Mouse (Mus musculus): ENCODE data around the gene Fnbp1. TPM values are rescaled to one million over a fixed set of nuclear protein-coding genes. Genes with fewer than 3 reads are reported as not detected.
A peak's percentile ranks its signal among the peaks of the same experiment; 100 is the strongest.

The Fnbp1 gene
- polyA plus RNA-seq, 1 experiment from 2014 or later, result 34.6 TPM

- Histone ChIP-seq H3K4me2 (ENCODE audit: low read depth, low read length) (no peak overlapping the region), H3K9me3 (replicated peaks; ENCODE audit: control insufficient read depth, low read length) (no peaks in the 10 kb centered on the region), H3K9ac (ENCODE audit: low read length) (no peak overlapping the region), H3K27me3 (ENCODE audit: control insufficient read depth, insufficient read depth, low read length) (no peaks in the 10 kb centered on the region), H3K4me1 (ENCODE audit: control insufficient read depth, insufficient read depth, low read length) (peaks cover 24% of the 10 kb centered on the region), H3K27ac (ENCODE audit: low read length) (no peak overlapping the region), H3K4me3 (replicated peaks; ENCODE audit: low read length) (no peak overlapping the region), H3K36me3 (ENCODE audit: control insufficient read depth, insufficient read depth, low read length) (no peaks in the 10 kb centered on the region)
- WGBS, result 81% methylated on average over 10 of the region's 10 CpGs
- no peak for ATAC-seq (ENCODE audit: insufficient read depth, low FRiP score)
These were observed 18.5 kb upstream of the Fnbp1 start for GRCm38 (mm10) chr2:31160147-31160920.

DNA sequence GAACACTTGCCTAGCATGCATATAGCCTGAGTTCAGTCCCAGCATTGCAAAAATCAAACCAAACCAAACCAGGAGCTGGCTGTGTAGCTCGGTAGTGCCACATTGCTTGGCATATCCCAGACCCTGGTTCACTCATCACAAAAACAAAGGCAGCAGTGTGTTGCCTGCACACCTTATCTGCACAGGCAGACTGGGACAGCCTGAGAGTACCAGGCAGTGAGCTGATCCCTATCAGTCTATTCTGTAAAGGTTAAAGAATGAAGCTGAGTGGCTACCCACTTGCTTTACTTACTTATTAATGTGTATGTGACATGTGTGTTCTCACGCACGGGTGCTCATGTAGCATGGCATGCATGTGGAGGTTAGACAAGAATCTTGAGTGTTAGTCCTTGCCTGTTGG is 15.0 kb upstream of the Fnbp1 start:
- Histone ChIP-seq H3K27ac (ENCODE audit: low read length) (no peak overlapping the region), H3K27me3 (ENCODE audit: control insufficient read depth, insufficient read depth, low read length) (no peaks in the 10 kb centered on the region), H3K9me3 (replicated peaks; ENCODE audit: control insufficient read depth, low read length) (no peaks in the 10 kb centered on the region), H3K4me2 (ENCODE audit: low read depth, low read length) (no peak overlapping the region), H3K4me3 (replicated peaks; ENCODE audit: low read length) (no peak overlapping the region), H3K36me3 (ENCODE audit: control insufficient read depth, insufficient read depth, low read length) (no peaks in the 10 kb centered on the region), H3K9ac (ENCODE audit: low read length) (no peak overlapping the region), H3K4me1 (ENCODE audit: control insufficient read depth, insufficient read depth, low read length) (peaks cover 10% of the 10 kb centered on the region; the same call in 1 of the 2 replicates)
- WGBS, result 89% methylated on average over 3 of the region's 3 CpGs
- no peak for ATAC-seq (ENCODE audit: insufficient read depth, low FRiP score)

DNA sequence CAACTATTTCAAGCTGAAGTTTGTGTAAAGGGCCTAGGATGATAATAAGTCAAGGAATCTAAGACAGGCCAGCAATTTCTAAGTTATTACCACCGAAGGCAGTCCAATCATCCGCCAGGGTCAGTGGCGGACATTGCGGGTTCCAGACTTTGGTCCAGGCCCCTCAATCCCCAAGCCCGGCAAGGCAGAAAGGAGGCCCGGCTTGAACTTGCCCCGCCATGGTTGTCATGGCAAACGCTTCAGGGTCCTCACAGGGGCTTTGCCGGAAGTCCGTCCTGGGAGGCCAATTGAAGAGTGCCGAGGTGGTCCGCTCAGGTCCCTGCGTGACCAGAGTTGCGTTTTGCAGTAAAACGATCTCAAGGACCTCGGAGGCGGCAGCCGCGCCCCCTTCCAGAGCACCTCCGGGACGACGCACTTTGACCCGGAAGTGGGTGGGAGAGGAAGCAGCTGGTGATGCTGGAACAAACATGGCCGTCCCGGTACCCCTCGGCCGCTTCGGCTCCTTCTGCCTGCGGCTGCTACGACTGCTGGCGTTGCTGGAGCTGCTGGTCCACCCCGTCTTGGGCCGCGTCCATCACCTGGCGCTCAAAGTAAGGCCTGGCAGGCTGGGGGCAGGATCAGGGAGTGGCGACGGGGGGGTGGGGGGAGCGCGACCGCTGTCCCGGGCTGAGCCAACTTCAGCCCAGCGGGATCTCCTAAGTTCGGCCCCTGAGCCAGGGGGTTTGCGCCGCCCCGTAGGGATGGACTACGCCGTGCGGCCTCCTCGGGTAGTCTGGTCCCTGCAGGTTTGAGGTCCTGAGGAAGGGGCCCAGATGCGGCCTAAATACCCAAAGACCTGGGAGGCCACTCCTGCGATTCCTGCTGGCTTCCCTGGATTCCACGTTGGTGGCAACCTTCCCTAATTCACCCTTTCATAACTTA is 10.3 kb upstream of the Fnbp1 start, which contains the start of gene Gpr107:
Gene Gpr107, plus strand, starts transcription at position 425 of the 921 bp plus-strand sequence.
- Histone ChIP-seq H3K27me3 (ENCODE audit: control insufficient read depth, insufficient read depth, low read length) (no peaks in the 10 kb centered on the region), H3K9me3 (replicated peaks; ENCODE audit: control insufficient read depth, low read length) (0 out of 2 replicates have a peak, but pooled peaks cover 2% of the 10 kb centered on the region), H3K9ac (ENCODE audit: low read length) (peak within 1 kb of the TSS; percentile 83), H3K27ac (ENCODE audit: low read length) (peak within 1 kb of the TSS; percentile 61), H3K4me3 (replicated peaks; ENCODE audit: low read length) (peak within 1 kb of the TSS; percentile 74), H3K36me3 (ENCODE audit: control insufficient read depth, insufficient read depth, low read length) (peaks cover 9% of the 10 kb centered on the region; the same call in 1 of the 2 replicates), H3K4me1 (ENCODE audit: control insufficient read depth, insufficient read depth, low read length) (peaks cover 12% of the 10 kb centered on the region; the same call in 1 of the 2 replicates), H3K4me2 (ENCODE audit: low read depth, low read length) (peak within 1 kb of the TSS; percentile 72)
- ATAC-seq (ENCODE audit: insufficient read depth, low FRiP score), result peak; percentile 90
- under 1% methylated on average over 53 of the region's 53 CpGs for WGBS

DNA sequence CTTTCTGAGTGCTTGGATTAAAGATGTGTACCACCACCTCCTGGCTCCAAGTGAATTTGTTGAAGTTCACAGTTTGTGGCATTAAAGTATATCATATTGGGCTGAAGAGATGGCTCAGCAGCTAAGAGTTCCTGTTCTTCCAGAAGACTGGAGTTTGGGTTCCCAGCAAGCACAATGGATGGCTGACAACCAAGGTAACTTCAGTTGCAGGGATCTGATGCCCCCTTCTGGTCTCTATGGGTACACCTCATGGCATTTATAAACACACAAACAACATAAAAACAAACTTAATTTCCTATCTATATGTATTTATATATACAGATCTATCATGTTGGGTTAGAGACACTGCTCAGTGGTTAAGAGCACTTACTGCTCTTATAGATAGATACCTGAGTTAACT is 9.0 kb upstream of the Fnbp1 start:
- Histone ChIP-seq H3K27ac (ENCODE audit: low read length) (no peak overlapping the region), H3K9ac (ENCODE audit: low read length) (no peak overlapping the region), H3K27me3 (ENCODE audit: control insufficient read depth, insufficient read depth, low read length) (no peaks in the 10 kb centered on the region), H3K4me1 (ENCODE audit: control insufficient read depth, insufficient read depth, low read length) (peaks cover 12% of the 10 kb centered on the region; the same call in 1 of the 2 replicates), H3K4me2 (ENCODE audit: low read depth, low read length) (no peak overlapping the region), H3K36me3 (ENCODE audit: control insufficient read depth, insufficient read depth, low read length) (peaks cover 9% of the 10 kb centered on the region; the same call in 1 of the 2 replicates), H3K9me3 (replicated peaks; ENCODE audit: control insufficient read depth, low read length) (0 out of 2 replicates have a peak, but pooled peaks cover 2% of the 10 kb centered on the region), H3K4me3 (replicated peaks; ENCODE audit: low read length) (no peak overlapping the region)
- ATAC-seq (ENCODE audit: insufficient read depth, low FRiP score), result no peak

DNA sequence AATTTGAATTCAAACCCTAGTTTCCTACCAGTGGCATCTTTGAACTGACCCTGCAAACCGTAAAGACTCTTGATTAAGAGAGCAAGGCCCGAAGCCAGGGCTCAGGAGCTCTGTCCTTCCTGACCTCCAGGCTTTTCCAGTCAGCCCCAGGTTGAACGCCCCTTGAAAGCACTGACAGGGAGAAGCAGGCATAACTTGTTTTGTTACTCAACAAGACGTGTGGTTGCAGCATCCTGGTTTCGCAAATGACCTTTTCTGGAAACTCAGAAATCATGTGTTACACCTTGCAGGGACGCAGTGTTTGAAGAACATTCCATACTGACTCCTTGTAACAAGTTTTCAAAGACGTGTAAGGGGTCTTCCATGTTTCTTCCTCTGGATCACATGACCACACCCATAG is 5.2 kb upstream of the Fnbp1 start:
- H3K9me3 ChIP-seq (replicated peaks; ENCODE audit: control insufficient read depth, low read length), result 0 out of 2 replicates have a peak, but pooled peaks cover 2% of the 10 kb centered on the region
- WGBS, result 77% methylated on average over 7 of the region's 7 CpGs
- no peaks in the 10 kb centered on the region for H3K27me3 ChIP-seq (ENCODE audit: control insufficient read depth, insufficient read depth, low read length)
- ATAC-seq (ENCODE audit: insufficient read depth, low FRiP score), result no peak
- H3K4me1 ChIP-seq (ENCODE audit: control insufficient read depth, insufficient read depth, low read length), result peaks cover 16% of the 10 kb centered on the region
- H3K4me3 ChIP-seq (replicated peaks; ENCODE audit: low read length), result no peak overlapping the region
- H3K36me3 ChIP-seq (ENCODE audit: control insufficient read depth, insufficient read depth, low read length), result peaks cover 9% of the 10 kb centered on the region; the same call in 1 of the 2 replicates
- no peak overlapping the region for H3K9ac ChIP-seq (ENCODE audit: low read length)
- H3K4me2 ChIP-seq (ENCODE audit: low read depth, low read length), result no peak overlapping the region
- H3K27ac ChIP-seq (ENCODE audit: low read length), result no peak overlapping the region

DNA sequence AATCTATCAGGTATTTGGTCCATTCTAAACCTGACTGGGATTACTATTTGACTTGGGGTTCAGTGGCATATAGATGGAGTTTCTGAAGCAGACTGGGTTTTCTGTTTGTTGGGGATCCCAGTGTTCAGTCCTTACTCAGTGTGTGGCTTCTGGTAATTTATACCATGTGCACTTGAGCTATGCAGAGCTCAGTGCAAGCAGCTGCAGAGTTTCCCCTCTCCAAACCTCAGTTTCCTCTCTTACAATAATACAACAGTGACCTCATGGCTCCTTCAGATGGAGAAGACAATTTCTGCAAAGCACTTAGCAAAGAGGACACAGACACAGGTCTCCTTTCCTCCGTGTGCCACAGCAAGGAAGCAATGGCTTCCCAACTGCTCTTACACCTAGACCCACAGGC is 3.1 kb upstream of the Fnbp1 start:
- Histone ChIP-seq H3K9me3 (replicated peaks; ENCODE audit: control insufficient read depth, low read length) (no peaks in the 10 kb centered on the region), H3K4me3 (replicated peaks; ENCODE audit: low read length) (no peak overlapping the region), H3K27ac (ENCODE audit: low read length) (no peak overlapping the region), H3K4me2 (ENCODE audit: low read depth, low read length) (no peak overlapping the region), H3K36me3 (ENCODE audit: control insufficient read depth, insufficient read depth, low read length) (0 out of 2 replicates have a peak, but pooled peaks cover 5% of the 10 kb centered on the region), H3K9ac (ENCODE audit: low read length) (no peak overlapping the region), H3K4me1 (ENCODE audit: control insufficient read depth, insufficient read depth, low read length) (peaks cover 19% of the 10 kb centered on the region), H3K27me3 (ENCODE audit: control insufficient read depth, insufficient read depth, low read length) (no peaks in the 10 kb centered on the region)
- ATAC-seq (ENCODE audit: insufficient read depth, low FRiP score), result no peak
- WGBS, result 79% methylated on average over 1 of the region's 1 CpGs

DNA sequence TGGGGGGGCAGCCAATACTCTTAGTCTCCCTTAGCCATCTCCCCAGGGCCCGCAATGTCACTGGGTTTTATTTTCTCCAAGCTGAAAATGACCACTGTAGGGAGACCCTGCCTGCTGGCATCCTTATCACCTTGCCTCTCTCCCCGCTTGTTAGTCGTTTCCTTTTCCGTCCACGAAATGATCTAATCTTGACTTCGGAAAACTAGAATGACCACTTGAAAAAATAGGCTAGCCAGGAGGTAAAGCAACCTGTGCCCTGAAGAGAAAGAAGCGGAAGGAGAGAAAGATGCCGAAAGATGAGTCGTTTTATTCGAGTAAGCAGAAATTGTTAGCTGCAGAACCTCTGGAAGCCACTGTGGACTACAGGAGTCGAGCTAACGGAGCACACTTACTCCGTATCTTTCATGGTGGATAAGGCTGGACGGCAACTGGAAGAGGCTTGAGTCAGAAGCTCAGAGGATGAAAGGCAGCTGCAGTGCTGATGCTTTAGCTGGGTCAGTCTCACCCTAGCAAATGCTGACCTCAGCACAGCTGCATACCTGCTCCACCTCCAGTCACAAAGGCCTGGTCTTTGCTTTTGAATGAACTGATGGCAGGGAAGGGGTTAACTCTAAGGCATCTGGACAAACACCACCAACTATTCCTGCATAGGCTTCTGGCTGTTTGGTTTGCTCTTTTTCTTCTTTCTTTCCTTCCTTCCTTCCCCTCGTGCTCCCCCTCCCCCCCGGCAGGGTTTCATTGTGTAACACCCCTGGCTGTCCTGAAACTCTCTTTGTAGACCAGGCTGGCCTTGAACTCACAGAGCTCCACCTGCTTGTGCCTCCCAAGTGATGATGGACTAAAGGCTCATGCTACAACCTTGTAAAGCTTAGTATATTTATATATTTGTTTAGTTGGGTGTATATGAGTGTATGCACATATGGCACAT is 2.2 kb upstream of the Fnbp1 start:
- WGBS, result 71% methylated on average over 16 of the region's 16 CpGs
- no peak for ATAC-seq (ENCODE audit: insufficient read depth, low FRiP score)
- H3K36me3 ChIP-seq (ENCODE audit: control insufficient read depth, insufficient read depth, low read length), result no peaks in the 10 kb centered on the region
- no peak overlapping the region for H3K4me3 ChIP-seq (replicated peaks; ENCODE audit: low read length)
- H3K9ac ChIP-seq (ENCODE audit: low read length), result peak overlapping the region; percentile 21; the same call in 1 of the 2 replicates
- H3K27ac ChIP-seq (ENCODE audit: low read length), result peak overlapping the region; percentile 64; the same call in 1 of the 2 replicates
- H3K4me2 ChIP-seq (ENCODE audit: low read depth, low read length), result 0 out of 2 replicates have a peak overlapping the region, but pooled peaks have one; percentile 9
- H3K27me3 ChIP-seq (ENCODE audit: control insufficient read depth, insufficient read depth, low read length), result no peaks in the 10 kb centered on the region
- H3K9me3 ChIP-seq (replicated peaks; ENCODE audit: control insufficient read depth, low read length), result no peaks in the 10 kb centered on the region
- H3K4me1 ChIP-seq (ENCODE audit: control insufficient read depth, insufficient read depth, low read length), result peaks cover 19% of the 10 kb centered on the region

GRCm38 (mm10) chr2:31143326-31143725 is 1.5 kb upstream of the Fnbp1 start:
- WGBS, result 56% methylated on average over 6 of the region's 6 CpGs
- ATAC-seq (ENCODE audit: insufficient read depth, low FRiP score), result no peak
- Histone ChIP-seq H3K27ac (ENCODE audit: low read length) (peak overlapping the region; percentile 64), H3K4me3 (replicated peaks; ENCODE audit: low read length) (no peak overlapping the region), H3K9me3 (replicated peaks; ENCODE audit: control insufficient read depth, low read length) (no peaks in the 10 kb centered on the region), H3K9ac (ENCODE audit: low read length) (peak overlapping the region; percentile 21; the same call in 1 of the 2 replicates), H3K4me2 (ENCODE audit: low read depth, low read length) (0 out of 2 replicates have a peak overlapping the region, but pooled peaks have one; percentile 9), H3K27me3 (ENCODE audit: control insufficient read depth, insufficient read depth, low read length) (no peaks in the 10 kb centered on the region), H3K4me1 (ENCODE audit: control insufficient read depth, insufficient read depth, low read length) (peaks cover 19% of the 10 kb centered on the region), H3K36me3 (ENCODE audit: control insufficient read depth, insufficient read depth, low read length) (no peaks in the 10 kb centered on the region)

Data from stomach, embryonic 16.5 days (tissue).